Mouse (Mus musculus) retina, postnatal 1 day (tissue): ENCODE measurements around the gene Galnt14.
A peak's percentile ranks its signal among the peaks of the same experiment; 100 is the strongest.

ENCODE experiments used
- DNase-seq: peaks from one replicate; pipeline ENCODE4 v3.0.0-alpha.2; 2012

Galnt14 gene

GRCm38 (mm10) chr17:73710042-73710911 is at the start of gene Galnt14:
Galnt14 (minus strand) TSS chr17:73710453.
- peak; percentile 78 for DNase-seq

GRCm38 (mm10) chr17:73743681-73744311 is 33.5 kb upstream of the Galnt14 start:
- DNase-seq, result peak; percentile 89

- DNase-seq, result peak; percentile 57
Observed at GRCm38 (mm10) chr17:73723885-73724682, 13.8 kb upstream of the Galnt14 start.

GRCm38 (mm10) chr17:73719021-73719748 is 8.9 kb upstream of the Galnt14 start:
- no peak for DNase-seq

- DNase-seq, result no peak
Observed at GRCm38 (mm10) chr17:73716684-73717083, 6.4 kb upstream of the Galnt14 start.

GRCm38 (mm10) chr17:73714440-73715221 is 4.4 kb upstream of the Galnt14 start:
- no peak for DNase-seq

- no peak for DNase-seq
Observed at GRCm38 (mm10) chr17:73713347-73713746, 3.1 kb upstream of the Galnt14 start.

GRCm38 (mm10) chr17:73711919-73712318 is 1.7 kb upstream of the Galnt14 start:
- peak; percentile 34 for DNase-seq

GRCm38 (mm10) chr17:73709131-73710041 is 867 bp downstream of the Galnt14 start:
- peak; percentile 40 for DNase-seq

GRCm38 (mm10) chr17:73708451-73708850 is 1.8 kb downstream of the Galnt14 start:
- no peak for DNase-seq

GRCm38 (mm10) chr17:73703571-73703970 is 6.7 kb downstream of the Galnt14 start:
- no peak for DNase-seq

GRCm38 (mm10) chr17:73701016-73701415 is 9.2 kb downstream of the Galnt14 start:
- DNase-seq, result peak; percentile 29

GRCm38 (mm10) chr17:73699881-73700280 is 10.4 kb downstream of the Galnt14 start:
- DNase-seq, result peak; percentile 77

- no peak for DNase-seq
Observed at GRCm38 (mm10) chr17:73694206-73694952, 15.9 kb downstream of the Galnt14 start.

- DNase-seq, result no peak
Observed at GRCm38 (mm10) chr17:73688261-73688660, 22.0 kb downstream of the Galnt14 start.

GRCm38 (mm10) chr17:73686292-73686691 is 24.0 kb downstream of the Galnt14 start:
- no peak for DNase-seq

- no peak for DNase-seq
Observed at GRCm38 (mm10) chr17:73684746-73685145, 25.5 kb downstream of the Galnt14 start.

- DNase-seq, result peak; percentile 57
Observed at GRCm38 (mm10) chr17:73671921-73672320, 38.3 kb downstream of the Galnt14 start.

GRCm38 (mm10) chr17:73670048-73670447 is 40.2 kb downstream of the Galnt14 start:
- no peak for DNase-seq

- no peak for DNase-seq
Observed at GRCm38 (mm10) chr17:73668996-73669395, 41.3 kb downstream of the Galnt14 start.
